Mouse (Mus musculus) CD4-positive helper T cell, adult 2 months (primary cell): ENCODE measurements around the gene Plk3.
A peak's percentile ranks its signal among the peaks of the same experiment; 100 is the strongest.

Experiments
- DNase-seq: peaks from one replicate; pipeline ENCODE4 v3.0.0-alpha.2; 2012; ENCODE audit warnings: low read depth, missing footprints, low spot score

Gene Plk3

GRCm38 (mm10) chr4:117120445-117121414 is 13.0 kb downstream of the Plk3 start:
- peak; percentile 90 for DNase-seq

- no peak for DNase-seq
Measured at GRCm38 (mm10) chr4:117120052-117120444, 13.7 kb downstream of the Plk3 start.

GRCm38 (mm10) chr4:117119636-117120035 is 14.1 kb downstream of the Plk3 start:
- DNase-seq: no peak

- DNase-seq: no peak
Measured at GRCm38 (mm10) chr4:117117931-117118330, 15.8 kb downstream of the Plk3 start.

GRCm38 (mm10) chr4:117115592-117115991 is 18.2 kb downstream of the Plk3 start:
- no peak for DNase-seq

- no peak for DNase-seq
Measured at GRCm38 (mm10) chr4:117113237-117113636, 20.5 kb downstream of the Plk3 start.

- no peak for DNase-seq
Measured at GRCm38 (mm10) chr4:117110985-117111384, 22.8 kb downstream of the Plk3 start.

GRCm38 (mm10) chr4:117110249-117110648 is 23.5 kb downstream of the Plk3 start:
- DNase-seq: no peak

- DNase-seq: no peak
Measured at GRCm38 (mm10) chr4:117109330-117109729, 24.4 kb downstream of the Plk3 start.

- DNase-seq: no peak
Measured at GRCm38 (mm10) chr4:117108524-117108849, 25.3 kb downstream of the Plk3 start.

GRCm38 (mm10) chr4:117107813-117108523 is 25.8 kb downstream of the Plk3 start:
- no peak for DNase-seq

GRCm38 (mm10) chr4:117105127-117105526 is 28.6 kb downstream of the Plk3 start:
- DNase-seq: no peak

GRCm38 (mm10) chr4:117104672-117105071 is 29.1 kb downstream of the Plk3 start:
- DNase-seq: no peak

- DNase-seq: peak; percentile 21
Measured at GRCm38 (mm10) chr4:117101218-117101617, 32.5 kb downstream of the Plk3 start.

- no peak for DNase-seq
Measured at GRCm38 (mm10) chr4:117100036-117100435, 33.7 kb downstream of the Plk3 start.

- DNase-seq: no peak
Measured at GRCm38 (mm10) chr4:117098764-117099036, 35.1 kb downstream of the Plk3 start.

- DNase-seq: no peak
Measured at GRCm38 (mm10) chr4:117097969-117098763, 35.6 kb downstream of the Plk3 start.

- DNase-seq: no peak
Measured at GRCm38 (mm10) chr4:117096666-117097065, 37.1 kb downstream of the Plk3 start.

- DNase-seq: no peak
Measured at GRCm38 (mm10) chr4:117095551-117096452, 38.0 kb downstream of the Plk3 start, which contains the start of gene Ptch2. Gene Ptch2 (plus strand): TSS chr4:117096075.

GRCm38 (mm10) chr4:117094626-117095361 is 39.0 kb downstream of the Plk3 start:
- no peak for DNase-seq
